Mouse (Mus musculus) intestine, postnatal 0 days (tissue): ENCODE measurements around the gene Fam214b. TPM values are rescaled to one million over a fixed set of nuclear protein-coding genes. Genes with fewer than 3 reads are reported as not detected.
A peak's percentile ranks its signal among the peaks of the same experiment; 100 is the strongest.

Experiments
- ATAC-seq: fragments of 200-750 bp; cut with Nextera tagmentation; 2 replicates; pipeline ENCODE4 v1.8.0; 2017; ENCODE audit warnings: mild to moderate bottlenecking, moderate TSS enrichment, moderate library complexity
- H3K27ac ChIP-seq: fragments of 300-500 bp; sonication (generic); 2 replicates; pipeline ENCODE4 v1.5.1; 2014; ENCODE audit warnings: mild to moderate bottlenecking, low read depth, low read length, moderate library complexity
- H3K27me3 ChIP-seq: fragments of 300-500 bp; sonication (generic); replicated peaks from 2 replicates; pipeline ENCODE4 v1.6.1; 2014; ENCODE audit warnings: low read length, mixed read lengths; ENCODE audit not compliant: control insufficient read depth, insufficient read depth
- H3K36me3 ChIP-seq: fragments of 300-500 bp; sonication (generic); 2 replicates; pipeline ENCODE4 v1.6.1; 2014; ENCODE audit warnings: mild to moderate bottlenecking, moderate library complexity; ENCODE audit not compliant: control insufficient read depth, insufficient read depth
- H3K4me1 ChIP-seq: fragments of 300-500 bp; sonication (generic); replicated peaks from 2 replicates; pipeline ENCODE4 v1.6.1; 2014; ENCODE audit warnings: antibody characterized with exemption, low read length, mixed read lengths; ENCODE audit not compliant: control insufficient read depth, insufficient read depth
- H3K4me2 ChIP-seq: fragments of 300-500 bp; sonication (generic); replicated peaks from 2 replicates; pipeline ENCODE4 v1.6.1; 2014; ENCODE audit warnings: low read depth, mild to moderate bottlenecking, moderate library complexity
- H3K4me3 ChIP-seq: fragments of 300-500 bp; sonication (generic); 2 replicates; pipeline ENCODE4 v1.5.1; 2014; ENCODE audit warnings: low read depth, low read length
- H3K9ac ChIP-seq: fragments of 300-500 bp; sonication (generic); 2 replicates; pipeline ENCODE4 v1.6.1; 2014; ENCODE audit warnings: mild to moderate bottlenecking, low read depth, low read length
- H3K9me3 ChIP-seq: fragments of 300-500 bp; sonication (generic); 2 replicates; pipeline ENCODE4 v1.6.1; 2016; ENCODE audit warnings: mixed run types; ENCODE audit not compliant: control insufficient read depth
- CTCF ChIP-seq: sonication (generic); IDR thresholded peaks from 2 replicates; pipeline ENCODE4 v1.5.1; 2016; ENCODE audit warnings: low read depth, mild to moderate bottlenecking, control low read depth, antibody characterized with exemption, moderate library complexity
- WGBS: fragments of 180-500 bp; shearing (Covaris S2); extraction: QIAGEN DNeasy Blood & Tissue Kit; methylation state at CpG from one replicate; pipeline ENCODE4 v1.1.7; 2014; 5-methylcytosine and 5-hydroxymethylcytosine counted together
- polyA plus RNA-seq: library from polyadenylated mRNA; unstranded; fragments of >200 nt; fragmentation: Nextera tagmentation; extraction: Ambion mirVana; gene quantifications from 2 replicates; pipeline ENCODE4 v1.2.1, GENCODE M21; 2015

Fam214b gene
- 5.9 and 6.3 TPM in 2 replicates for polyA plus RNA-seq

- H3K9ac ChIP-seq: peak within 1 kb of the TSS; percentile 8; the same call in 1 of the 2 replicates
- no peaks in the 10 kb centered on the region for H3K27me3 ChIP-seq
- no peaks in the 10 kb centered on the region for H3K9me3 ChIP-seq
- under 1% methylated on average over 33 of the region's 33 CpGs for WGBS
- peaks cover 8% of the 10 kb centered on the region; the same call in 1 of the 2 replicates for H3K4me1 ChIP-seq
- peak within 1 kb of the TSS; percentile 88 for H3K4me2 ChIP-seq
- peak within 1 kb of the TSS; percentile 67 for H3K27ac ChIP-seq
- ATAC-seq: peak; percentile 90
- H3K4me3 ChIP-seq: peak within 1 kb of the TSS; percentile 49
- no peak; the same call in 1 of the 2 replicates for TF ChIP-seq CTCF
- H3K36me3 ChIP-seq: no peaks in the 10 kb centered on the region
Observed at GRCm38 (mm10) chr4:43045659-43046302, at the start of gene Fam214b. TSS of gene Fam214b (minus strand) at chr4:43046220.

GRCm38 (mm10) chr4:43091183-43091582, 45.2 kb upstream of the Fam214b start:
- Histone ChIP-seq H3K9ac (no peak overlapping the region), H3K36me3 (no peaks in the 10 kb centered on the region), H3K4me1 (no peaks in the 10 kb centered on the region), H3K27me3 (no peaks in the 10 kb centered on the region), H3K9me3 (no peaks in the 10 kb centered on the region), H3K27ac (no peak overlapping the region), H3K4me3 (no peak overlapping the region), H3K4me2 (no peak overlapping the region)
- TF ChIP-seq CTCF: no peak
- no peak for ATAC-seq
- WGBS: 65% methylated on average over 4 of the region's 4 CpGs

GRCm38 (mm10) chr4:43089950-43090349, 43.9 kb upstream of the Fam214b start:
- Histone ChIP-seq H3K27ac (no peak overlapping the region), H3K4me2 (no peak overlapping the region), H3K4me1 (no peaks in the 10 kb centered on the region), H3K27me3 (no peaks in the 10 kb centered on the region), H3K9ac (no peak overlapping the region), H3K9me3 (no peaks in the 10 kb centered on the region), H3K4me3 (no peak overlapping the region), H3K36me3 (no peaks in the 10 kb centered on the region)
- no peak for TF ChIP-seq CTCF
- ATAC-seq: no peak
- 90% methylated on average over 2 of the region's 2 CpGs for WGBS

- Histone ChIP-seq H3K9ac (no peak overlapping the region), H3K4me1 (no peaks in the 10 kb centered on the region), H3K27ac (no peak overlapping the region), H3K27me3 (no peaks in the 10 kb centered on the region), H3K4me3 (no peak overlapping the region), H3K36me3 (no peaks in the 10 kb centered on the region), H3K4me2 (no peak overlapping the region), H3K9me3 (no peaks in the 10 kb centered on the region)
- ATAC-seq: no peak
- WGBS: 62% methylated on average over 2 of the region's 2 CpGs
- no peak for TF ChIP-seq CTCF
Observed at GRCm38 (mm10) chr4:43082458-43082857, 36.4 kb upstream of the Fam214b start.

- Histone ChIP-seq H3K4me1 (no peaks in the 10 kb centered on the region), H3K27ac (no peak overlapping the region), H3K27me3 (no peaks in the 10 kb centered on the region), H3K4me2 (no peak overlapping the region), H3K9me3 (no peaks in the 10 kb centered on the region), H3K36me3 (no peaks in the 10 kb centered on the region), H3K4me3 (no peak overlapping the region), H3K9ac (no peak overlapping the region)
- no peak for TF ChIP-seq CTCF
- 60% methylated on average over 7 of the region's 7 CpGs for WGBS
- ATAC-seq: no peak
Observed at GRCm38 (mm10) chr4:43078071-43078718, 32.2 kb upstream of the Fam214b start.

GRCm38 (mm10) chr4:43074923-43075322, 28.9 kb upstream of the Fam214b start:
- H3K9me3 ChIP-seq: no peaks in the 10 kb centered on the region
- no peak overlapping the region for H3K9ac ChIP-seq
- no peaks in the 10 kb centered on the region for H3K27me3 ChIP-seq
- ATAC-seq: no peak
- H3K36me3 ChIP-seq: no peaks in the 10 kb centered on the region
- no peak overlapping the region for H3K27ac ChIP-seq
- H3K4me3 ChIP-seq: no peak overlapping the region
- no peak for TF ChIP-seq CTCF
- H3K4me1 ChIP-seq: 0 out of 2 replicates have a peak, but pooled peaks cover 4% of the 10 kb centered on the region
- H3K4me2 ChIP-seq: no peak overlapping the region
